Mouse (Mus musculus) forebrain, postnatal 0 days (tissue): ENCODE data around the gene Fgd4. TPM values are rescaled to one million over a fixed set of nuclear protein-coding genes. Genes with fewer than 3 reads are reported as not detected.
A peak's percentile ranks its signal among the peaks of the same experiment; 100 is the strongest.
"Not testable (repeated sequence)": the region's sequence is repeated elsewhere in the genome, so short reads cannot be mapped to it uniquely, and the experiment has no call there.

ENCODE experiments used
- ATAC-seq: fragments of 200-750 bp; cut with Nextera tagmentation; 2 replicates; pipeline ENCODE4 v1.8.0; 2017; ENCODE audit warnings: mild to moderate bottlenecking, moderate library complexity
- DNase-seq: peaks from one replicate; pipeline ENCODE4 v3.0.0-alpha.2; 2015
- H3K27ac ChIP-seq: fragments of 300-500 bp; sonication (generic); 2 replicates; pipeline ENCODE4 v1.5.1; 2014; ENCODE audit warnings: low read depth, mild to moderate bottlenecking, antibody characterized with exemption, low read length, moderate library complexity, mixed read lengths
- H3K27me3 ChIP-seq: fragments of 300-500 bp; sonication (generic); 2 replicates; pipeline ENCODE4 v1.6.1; 2014; ENCODE audit warnings: mild to moderate bottlenecking, low read length, mixed read lengths; ENCODE audit not compliant: insufficient read depth
- H3K36me3 ChIP-seq: fragments of 300-500 bp; sonication (generic); 2 replicates; pipeline ENCODE4 v1.6.1; 2014; ENCODE audit warnings: mild to moderate bottlenecking, moderate library complexity; ENCODE audit not compliant: insufficient read depth
- H3K4me1 ChIP-seq: fragments of 300-500 bp; sonication (generic); 2 replicates; pipeline ENCODE4 v1.6.1; 2014; ENCODE audit warnings: antibody characterized with exemption; ENCODE audit not compliant: insufficient read depth
- H3K4me2 ChIP-seq: fragments of 300-500 bp; sonication (generic); 2 replicates; pipeline ENCODE4 v1.6.1; 2014; ENCODE audit warnings: low read depth, mild to moderate bottlenecking, moderate library complexity
- H3K4me3 ChIP-seq: fragments of 300-500 bp; sonication (generic); 2 replicates; pipeline ENCODE4 v1.5.1; 2014; ENCODE audit warnings: low read depth, low read length, mixed read lengths
- H3K9ac ChIP-seq: fragments of 300-500 bp; sonication (generic); 2 replicates; pipeline ENCODE4 v1.6.1; 2014; ENCODE audit warnings: mild to moderate bottlenecking
- H3K9me3 ChIP-seq: fragments of 300-500 bp; sonication (generic); 2 replicates; pipeline ENCODE4 v1.6.1; 2016; ENCODE audit warnings: low read length
- CTCF ChIP-seq: sonication (generic); IDR thresholded peaks from 2 replicates; pipeline ENCODE4 v1.5.1; 2016; ENCODE audit warnings: antibody characterized with exemption, control low read depth, low read depth
- WGBS: fragments of 180-500 bp; shearing (Covaris S2); extraction: QIAGEN DNeasy Blood & Tissue Kit; methylation state at CpG from one replicate; pipeline ENCODE4 v1.1.7; 2014; 5-methylcytosine and 5-hydroxymethylcytosine counted together
- polyA plus RNA-seq: library from polyadenylated mRNA; unstranded; fragments of >200 nt; fragmentation: Nextera tagmentation; extraction: Ambion mirVana; gene quantifications from 2 replicates; pipeline ENCODE4 v1.2.1, GENCODE M21; 2015
- total RNA-seq: library from RNA; depleted of rRNA; stranded (reverse); fragments of >200 nt; gene quantifications from 2 replicates; pipeline ENCODE4 v1.2.3, GENCODE M21; 2014

The Fgd4 gene
- total and polyA plus RNA-seq, 2 experiments from 2014 or later, result 10.7 to 50.2 TPM

DNA sequence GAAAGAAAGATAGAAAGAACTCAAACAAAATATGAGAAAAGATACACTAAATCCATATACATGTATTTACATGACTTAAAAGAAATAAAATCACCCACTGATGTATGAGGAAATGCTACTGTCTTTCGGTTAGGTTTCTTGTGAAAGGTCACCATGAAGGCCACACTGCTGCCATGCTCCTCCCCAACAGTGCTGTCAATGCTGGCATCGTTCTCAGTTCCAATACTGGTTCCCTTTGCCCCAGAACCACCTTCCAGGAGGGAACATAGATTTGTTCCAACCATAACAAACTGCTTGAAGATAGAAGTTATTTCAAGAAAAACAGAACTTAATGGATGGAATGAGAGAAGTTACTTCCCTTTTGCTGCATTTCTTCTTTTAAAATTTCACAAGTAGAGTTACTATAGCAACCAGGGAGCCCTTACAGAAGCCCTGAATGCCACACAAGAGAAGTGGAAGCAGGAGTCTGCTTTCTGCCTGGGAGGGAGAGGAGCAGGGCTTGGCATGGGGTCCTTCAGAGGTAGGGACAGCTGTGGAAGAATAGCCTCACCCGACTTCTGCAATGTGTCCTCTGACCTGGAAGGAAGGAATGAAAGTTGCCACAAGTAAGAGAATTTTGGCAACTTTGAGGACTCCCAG, 75.0 kb downstream of the Fgd4 start:
- H3K9me3 ChIP-seq, result no peaks in the 10 kb centered on the region
- H3K36me3 ChIP-seq, result no peaks in the 10 kb centered on the region
- peaks cover 9% of the 10 kb centered on the region for H3K4me1 ChIP-seq
- no peak overlapping the region for H3K4me2 ChIP-seq
- H3K9ac ChIP-seq, result no peak overlapping the region
- DNase-seq (no peak), ATAC-seq (0 out of 2 replicates have a peak, but pooled peaks have one; percentile 25)
- 0 out of 2 replicates have a peak overlapping the region, but pooled peaks have one; percentile 29 for H3K27ac ChIP-seq
- TF ChIP-seq CTCF, result no peak
- no peaks in the 10 kb centered on the region for H3K27me3 ChIP-seq
- 54% methylated on average over 3 of the region's 3 CpGs for WGBS
- H3K4me3 ChIP-seq, result no peak overlapping the region

DNA sequence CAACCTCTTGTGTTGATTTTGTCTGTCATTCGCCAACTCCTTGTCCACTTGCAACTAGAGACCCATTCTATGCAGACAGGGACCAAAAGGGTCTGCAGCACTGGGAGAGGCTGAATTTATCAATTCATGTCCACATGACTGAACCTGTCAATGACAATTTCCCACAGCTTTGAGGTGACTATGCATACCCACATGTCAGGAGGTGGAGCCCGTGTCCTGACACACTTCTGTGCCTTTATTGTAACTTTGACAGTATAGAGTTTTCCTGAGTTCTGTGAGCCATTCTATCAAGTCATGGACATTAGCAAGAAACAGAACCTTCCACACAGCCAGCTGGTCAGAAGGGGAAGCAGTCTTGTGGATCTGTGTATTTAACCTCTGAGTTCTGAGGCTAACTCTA, 76.7 kb downstream of the Fgd4 start:
- Histone ChIP-seq H3K36me3 (no peaks in the 10 kb centered on the region), H3K4me3 (no peak overlapping the region), H3K4me1 (peaks cover 9% of the 10 kb centered on the region), H3K4me2 (no peak overlapping the region), H3K27me3 (no peaks in the 10 kb centered on the region), H3K9ac (no peak overlapping the region), H3K9me3 (no peaks in the 10 kb centered on the region), H3K27ac (no peak overlapping the region)
- TF ChIP-seq CTCF, result no peak
- DNase-seq, result no peak
- WGBS, result 79% methylated on average over 2 of the region's 2 CpGs
- no peak for ATAC-seq

DNA sequence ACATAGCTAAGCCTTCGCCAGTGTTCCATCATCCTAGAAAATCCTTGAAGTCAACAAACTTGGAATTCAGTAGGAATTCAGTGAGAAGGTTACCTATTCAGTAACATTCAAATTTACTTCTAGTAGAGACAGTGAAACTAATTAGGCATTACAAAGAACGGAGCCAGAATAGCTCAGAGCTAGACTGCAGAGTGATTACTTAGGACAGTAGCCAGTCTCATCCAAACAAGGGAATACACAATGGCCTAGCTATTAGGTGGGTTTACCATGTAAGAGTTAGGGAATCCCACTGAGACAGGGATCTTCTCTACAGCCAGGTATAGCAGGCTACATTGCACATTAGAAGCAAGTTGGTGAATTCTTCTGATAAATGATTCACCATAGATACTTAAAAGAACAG, 77.5 kb downstream of the Fgd4 start:
- H3K27ac ChIP-seq, ATAC-seq, DNase-seq, H3K36me3 ChIP-seq, H3K9ac ChIP-seq, H3K9me3 ChIP-seq, H3K4me3 ChIP-seq, H3K4me1 ChIP-seq, H3K27me3 ChIP-seq, H3K4me2 ChIP-seq: not testable (repeated sequence)
- 52% methylated on average over 2 of the region's 2 CpGs for WGBS

DNA sequence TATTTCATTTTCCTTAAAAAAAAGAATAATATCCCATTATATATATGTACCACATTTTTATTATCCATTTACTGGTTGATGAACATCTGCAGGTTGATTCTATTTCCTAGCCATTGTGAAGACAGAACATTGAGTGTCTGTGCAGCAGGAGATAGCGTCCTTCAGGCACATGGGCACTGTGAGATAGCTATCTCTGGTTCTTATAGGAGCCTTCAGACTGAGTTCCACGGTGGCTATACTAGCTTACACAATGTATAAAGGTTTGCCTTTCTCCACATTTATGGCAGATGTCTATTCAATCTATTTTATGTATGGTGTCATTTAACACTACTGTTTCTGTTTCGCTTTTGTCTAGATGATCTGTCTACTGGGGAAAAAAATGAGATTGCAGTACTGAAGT, 98.9 kb downstream of the Fgd4 start:
- no peaks in the 10 kb centered on the region for H3K9me3 ChIP-seq
- no peak for TF ChIP-seq CTCF
- H3K27me3 ChIP-seq, result no peaks in the 10 kb centered on the region
- H3K27ac ChIP-seq, result no peak overlapping the region
- 95% methylated on average over 3 of the region's 3 CpGs for WGBS
- H3K4me3 ChIP-seq, result no peak overlapping the region
- DNase-seq (no peak), ATAC-seq (no peak)
- no peak overlapping the region for H3K9ac ChIP-seq
- no peak overlapping the region for H3K4me2 ChIP-seq
- H3K4me1 ChIP-seq, result no peaks in the 10 kb centered on the region
- H3K36me3 ChIP-seq, result no peaks in the 10 kb centered on the region; the same call in 1 of the 2 replicates

DNA sequence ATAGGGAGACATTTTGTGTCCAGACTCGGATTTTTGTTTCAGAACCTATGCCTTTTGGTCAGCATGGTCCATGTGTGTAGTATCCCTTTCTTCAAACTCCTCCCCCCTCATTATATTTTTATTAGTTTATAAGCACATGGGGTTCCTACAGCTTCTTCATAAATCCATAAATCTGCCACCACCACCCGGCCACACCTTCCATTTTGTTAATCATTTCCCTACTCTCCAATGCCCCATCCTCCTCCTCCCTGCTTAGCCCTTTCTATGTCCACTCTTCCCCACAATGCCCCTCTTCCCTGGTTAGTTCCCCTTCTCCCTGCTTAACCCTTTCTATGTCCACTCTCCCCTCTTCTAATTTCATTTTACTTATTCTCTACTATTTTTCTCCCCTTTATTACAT, 99.4 kb downstream of the Fgd4 start:
- no peak for ATAC-seq

DNA sequence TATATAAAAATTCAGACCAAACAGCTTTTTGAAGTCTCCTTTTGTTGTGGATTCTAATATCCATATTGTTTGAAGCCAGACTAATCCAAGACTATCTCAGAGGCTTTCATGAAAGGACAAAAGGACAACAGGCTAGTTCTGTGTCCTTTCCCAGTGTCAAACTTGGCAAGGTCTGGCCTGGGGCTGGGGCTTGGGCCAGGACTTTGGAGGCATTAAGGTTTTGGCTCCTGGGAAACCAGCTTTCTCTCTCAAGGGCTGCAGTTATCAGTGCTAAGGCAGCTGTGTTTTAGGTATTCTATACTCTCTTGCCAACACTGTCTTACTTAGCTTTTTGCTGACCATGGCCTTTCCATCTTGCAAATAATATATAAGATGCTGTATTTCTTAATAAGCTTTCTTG, 101.6 kb downstream of the Fgd4 start:
- DNase-seq (peak; percentile 38), ATAC-seq (peak; percentile 64)
- Histone ChIP-seq H3K9ac (no peak overlapping the region), H3K27me3 (no peaks in the 10 kb centered on the region), H3K4me2 (no peak overlapping the region), H3K4me1 (no peaks in the 10 kb centered on the region), H3K27ac (no peak overlapping the region), H3K4me3 (no peak overlapping the region), H3K36me3 (no peaks in the 10 kb centered on the region; the same call in 1 of the 2 replicates), H3K9me3 (no peaks in the 10 kb centered on the region)
- no peak for TF ChIP-seq CTCF

More for the DNA sequence above, 99.4 kb downstream of the Fgd4 start:
- WGBS, result 90% methylated on average over 2 of the region's 2 CpGs
- H3K4me2 ChIP-seq, result no peak overlapping the region
- no peak overlapping the region for H3K9ac ChIP-seq
- no peak overlapping the region for H3K27ac ChIP-seq
- H3K9me3 ChIP-seq, result no peaks in the 10 kb centered on the region
- TF ChIP-seq CTCF, result no peak
- no peak overlapping the region for H3K4me3 ChIP-seq
- no peaks in the 10 kb centered on the region for H3K27me3 ChIP-seq
- H3K4me1 ChIP-seq, result no peaks in the 10 kb centered on the region
- no peaks in the 10 kb centered on the region; the same call in 1 of the 2 replicates for H3K36me3 ChIP-seq
- DNase-seq, result no peak

DNA sequence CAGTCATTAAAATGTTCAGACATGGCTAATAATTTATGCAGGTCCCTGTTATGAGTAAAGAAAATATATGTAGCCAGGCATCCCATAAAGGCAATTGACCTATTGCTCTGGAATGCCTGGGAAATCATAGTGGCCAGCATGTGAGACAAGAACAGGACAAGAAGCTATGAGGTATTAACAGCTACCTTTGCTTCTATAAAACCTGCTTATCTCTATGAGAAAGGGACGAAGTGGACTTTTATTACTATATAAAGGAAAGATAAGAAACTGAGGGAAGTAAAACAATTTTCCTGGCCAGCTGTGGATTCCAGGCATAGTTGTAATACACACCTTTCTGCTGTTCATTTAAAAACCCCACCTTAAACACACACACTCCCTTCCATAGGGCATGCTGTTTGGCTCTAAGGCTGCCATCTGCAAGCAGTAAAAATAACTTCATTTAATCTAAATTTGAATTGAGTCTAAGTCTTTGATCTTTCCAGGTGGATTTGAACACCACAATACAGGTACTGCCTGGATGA, 114.8 kb downstream of the Fgd4 start:
- Histone ChIP-seq H3K36me3 (peaks cover 9% of the 10 kb centered on the region), H3K9ac (no peak overlapping the region), H3K4me2 (no peak overlapping the region), H3K4me3 (no peak overlapping the region), H3K4me1 (no peaks in the 10 kb centered on the region), H3K27me3 (no peaks in the 10 kb centered on the region), H3K27ac (no peak overlapping the region), H3K9me3 (no peaks in the 10 kb centered on the region)
- TF ChIP-seq CTCF, result no peak
- 100% methylated on average over 1 of the region's 1 CpGs for WGBS
- DNase-seq (no peak), ATAC-seq (no peak)
